ENCODE assay signal across 7 mouse cellular contexts in the genomic region with DNA sequence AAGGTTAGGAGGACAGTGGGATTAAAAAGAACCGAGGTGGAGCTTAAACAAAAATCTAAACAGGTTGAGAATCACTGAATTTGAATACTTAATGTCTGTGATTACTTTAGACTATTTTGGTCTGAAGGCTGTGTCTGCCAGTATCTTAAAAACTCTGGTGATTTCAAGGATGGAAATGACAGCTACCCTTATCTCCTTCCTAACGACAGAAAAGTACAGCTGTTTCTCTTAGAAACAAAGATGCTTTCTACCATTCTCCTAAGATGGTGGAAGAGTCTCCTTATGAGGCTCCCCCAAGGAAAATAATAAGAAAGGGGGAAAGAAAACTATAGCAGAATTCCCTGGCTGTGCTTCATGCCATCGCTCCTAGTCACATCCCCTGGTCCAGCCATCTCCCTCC. TPM values are rescaled to one million over a fixed set of nuclear protein-coding genes. Genes with fewer than 3 reads are reported as not detected.
DNase-seq lines count a peak whose midpoint lies in the region; ATAC-seq and TF ChIP-seq lines count a peak whose summit lies in the region.

No protein-coding gene starts in this region.

- H3K9me3 ChIP-seq in lung, embryonic 16.5 days (ENCODE audit: control insufficient read depth, low read length) = no peaks in the 10 kb centered on the region
- no peaks in the 10 kb centered on the region for H3K9me3 ChIP-seq in limb, embryonic 10.5 days (replicated peaks)

- TF ChIP-seq CTCF in embryonic fibroblast, embryonic 13.5 days (IDR thresholded peaks at IDR 0.05; ENCODE audit: borderline replicate concordance, insufficient read depth, low read length) = no peak
- TF ChIP-seq CTCF in olfactory bulb, adult 2 months (IDR thresholded peaks at IDR 0.05; ENCODE audit: insufficient read depth, low read depth, low read length) = no peak

- H3K4me2 ChIP-seq in lung, embryonic 16.5 days (ENCODE audit: low read depth, low read length) = peak overlapping the region; percentile 84

- H3K4me3 ChIP-seq in lung, embryonic 16.5 days (ENCODE audit: low read length) = peak overlapping the region; percentile 97
- peak overlapping the region; percentile 71 for H3K4me3 ChIP-seq in embryonic fibroblast, embryonic 13.5 days (ENCODE audit: insufficient read depth, low read length)
- peak overlapping the region; percentile 97 for H3K4me3 ChIP-seq in limb, embryonic 10.5 days
- peak overlapping the region; percentile 68 for H3K4me3 ChIP-seq in olfactory bulb, adult 2 months (ENCODE audit: insufficient read depth, low read depth, low read length)

- peak overlapping the region; percentile 92 for H3K27ac ChIP-seq in lung, embryonic 16.5 days (ENCODE audit: low read length)
- peak overlapping the region; percentile 34; the same call in 1 of the 2 replicates for H3K27ac ChIP-seq in embryonic fibroblast, embryonic 13.5 days (ENCODE audit: insufficient read depth, low read length)
- H3K27ac ChIP-seq in limb, embryonic 10.5 days = peak overlapping the region; percentile 99
- H3K27ac ChIP-seq in olfactory bulb, adult 2 months (ENCODE audit: insufficient read depth, low read depth, low read length) = peak overlapping the region; percentile 52

- 2% methylated on average over 3 of the region's 3 CpGs for WGBS in lung, embryonic 16.5 days
- 9% methylated on average over 3 of the region's 3 CpGs for WGBS in limb, embryonic 10.5 days
- WGBS in olfactory bulb, adult 2 months = 3% methylated on average over 3 of the region's 3 CpGs

- TF ChIP-seq POLR2A in embryonic fibroblast, embryonic 13.5 days (IDR thresholded peaks at IDR 0.05; ENCODE audit: low read depth, low read length) = no peak
- TF ChIP-seq POLR2A in olfactory bulb, adult 2 months (IDR thresholded peaks at IDR 0.05; ENCODE audit: insufficient read depth, low read depth, low read length) = no peak

- ATAC-seq in lung, embryonic 16.5 days (ENCODE audit: low read depth) = no peak
- ATAC-seq in frontal cortex, adult (ENCODE audit: low TSS enrichment) = no peak

- DNase-seq in lung, postnatal 14 days = no peak
- DNase-seq in limb, embryonic 10.5 days (ENCODE audit: low spot score) = no peak
- DNase-seq in thymus, postnatal 14 days = no peak

- peak overlapping the region; percentile 100 for H3K9ac ChIP-seq in lung, embryonic 16.5 days (ENCODE audit: low read length)

- H3K27me3 ChIP-seq in lung, embryonic 16.5 days (ENCODE audit: control insufficient read depth, insufficient read depth, low read depth, low read length) = no peaks in the 10 kb centered on the region
- no peaks in the 10 kb centered on the region for H3K27me3 ChIP-seq in limb, embryonic 10.5 days (ENCODE audit: low read depth, poor library complexity, severe bottlenecking)

- H3K36me3 ChIP-seq in lung, embryonic 16.5 days (ENCODE audit: control insufficient read depth, insufficient read depth, low read length) = 0 out of 2 replicates have a peak, but pooled peaks cover 3% of the 10 kb centered on the region
- H3K36me3 ChIP-seq in limb, embryonic 10.5 days = peaks cover 14% of the 10 kb centered on the region

- H3K4me1 ChIP-seq in lung, embryonic 16.5 days (replicated peaks; ENCODE audit: control insufficient read depth, insufficient read depth, low read length) = 0 out of 2 replicates have a peak, but pooled peaks cover 2% of the 10 kb centered on the region
- H3K4me1 ChIP-seq in embryonic fibroblast, embryonic 13.5 days (ENCODE audit: control insufficient read depth, insufficient read depth, low read length) = no peaks in the 10 kb centered on the region
- H3K4me1 ChIP-seq in limb, embryonic 10.5 days = peaks cover 8% of the 10 kb centered on the region
- no peaks in the 10 kb centered on the region for H3K4me1 ChIP-seq in olfactory bulb, adult 2 months (ENCODE audit: control insufficient read depth, insufficient read depth, low read length)

RNA-seq across cellular contexts. Expression of a gene that starts 0.8 kb away (rescaled TPM):
- 12.5 TPM in 2 replicates for polyA plus RNA-seq in lung, embryonic 16.5 days (2015; fragmentation: Nextera tagmentation; extraction: Ambion mirVana)
- polyA plus RNA-seq in embryonic fibroblast, embryonic 13.5 days (2011; ENCODE audit: insufficient read length, low read depth, missing spikeins) = 51.9 and 58.1 TPM in 2 replicates
- polyA plus RNA-seq in limb, embryonic 10.5 days (2016; fragmentation: Nextera tagmentation; extraction: Ambion mirVana) = 15.1 and 18.6 TPM in 2 replicates
- 57.9 TPM in 1 of 2 replicates, not detected in the other for polyA plus RNA-seq in olfactory bulb, adult 2 months (2012; ENCODE audit: insufficient read depth, insufficient read length, low replicate concordance, missing spikeins)

RNA-seq across cellular contexts. Expression of a gene that starts 21.0 kb away (rescaled TPM):
- polyA plus RNA-seq in lung, embryonic 16.5 days (2015; fragmentation: Nextera tagmentation; extraction: Ambion mirVana) = 6.9 and 7.1 TPM in 2 replicates
- 10.6 and 12.1 TPM in 2 replicates for polyA plus RNA-seq in embryonic fibroblast, embryonic 13.5 days (2011; ENCODE audit: insufficient read length, low read depth, missing spikeins)
- polyA plus RNA-seq in limb, embryonic 10.5 days (2016; fragmentation: Nextera tagmentation; extraction: Ambion mirVana) = 9.2 and 12.0 TPM in 2 replicates
- not detected in 2 replicates for polyA plus RNA-seq in olfactory bulb, adult 2 months (2012; ENCODE audit: insufficient read depth, insufficient read length, low replicate concordance, missing spikeins)

RNA-seq across cellular contexts. Expression of a gene that starts 21.1 kb away (rescaled TPM):
- 7.3 and 8.0 TPM in 2 replicates for polyA plus RNA-seq in lung, embryonic 16.5 days (2015; fragmentation: Nextera tagmentation; extraction: Ambion mirVana)
- 13.5 and 16.0 TPM in 2 replicates for polyA plus RNA-seq in embryonic fibroblast, embryonic 13.5 days (2011; ENCODE audit: insufficient read length, low read depth, missing spikeins)
- 3.6 and 5.6 TPM in 2 replicates for polyA plus RNA-seq in limb, embryonic 10.5 days (2016; fragmentation: Nextera tagmentation; extraction: Ambion mirVana)
- polyA plus RNA-seq in olfactory bulb, adult 2 months (2012; ENCODE audit: insufficient read depth, insufficient read length, low replicate concordance, missing spikeins) = not detected in 2 replicates

RNA-seq across cellular contexts. Expression of a gene that starts 21.2 kb away (rescaled TPM):
- polyA plus RNA-seq in lung, embryonic 16.5 days (2015; fragmentation: Nextera tagmentation; extraction: Ambion mirVana) = 37.8 and 39.5 TPM in 2 replicates
- 63.1 and 66.7 TPM in 2 replicates for polyA plus RNA-seq in embryonic fibroblast, embryonic 13.5 days (2011; ENCODE audit: insufficient read length, low read depth, missing spikeins)
- polyA plus RNA-seq in limb, embryonic 10.5 days (2016; fragmentation: Nextera tagmentation; extraction: Ambion mirVana) = 37.6 and 46.9 TPM in 2 replicates
- not detected in 2 replicates for polyA plus RNA-seq in olfactory bulb, adult 2 months (2012; ENCODE audit: insufficient read depth, insufficient read length, low replicate concordance, missing spikeins)

Comparison
In these comparisons a context has a peak if more than half of its experiments do, and no peak if none do; other contexts are left out.
1. H3K27ac ChIP-seq: peak in every context shown above with its lines; median percentile 99 in limb, embryonic 10.5 days; 92 in lung, embryonic 16.5 days; 52 in olfactory bulb, adult 2 months; 34 in embryonic fibroblast, embryonic 13.5 days.